Mouse (Mus musculus) kidney, postnatal 0 days (tissue): Measurements from ENCODE around the gene P2ry10b. TPM values are rescaled to one million over a fixed set of nuclear protein-coding genes. Genes with fewer than 3 reads are reported as not detected.

Experiments
- ATAC-seq: fragments of 200-750 bp; cut with Nextera tagmentation; replicated peaks from 2 replicates; pipeline ENCODE4 v1.8.0; 2017; ENCODE audit warnings: low read depth, moderate number of reproducible peaks, moderate TSS enrichment, moderate library complexity; ENCODE audit not compliant: low FRiP score
- DNase-seq: peaks from one replicate; pipeline ENCODE4 v3.0.0-alpha.2; 2016; ENCODE audit warnings: low spot score
- H3K27ac ChIP-seq: fragments of 300-500 bp; sonication (generic); 2 replicates; pipeline ENCODE4 v1.5.1; 2014; ENCODE audit warnings: mild to moderate bottlenecking
- H3K27me3 ChIP-seq: fragments of 300-500 bp; sonication (generic); 2 replicates; pipeline ENCODE4 v1.6.1; 2014; ENCODE audit warnings: low read length, mixed read lengths; ENCODE audit not compliant: insufficient read depth
- H3K36me3 ChIP-seq: fragments of 300-500 bp; sonication (generic); 2 replicates; pipeline ENCODE4 v1.6.1; 2014; ENCODE audit warnings: low read length, mixed read lengths; ENCODE audit not compliant: insufficient read depth
- H3K4me1 ChIP-seq: fragments of 300-500 bp; sonication (generic); replicated peaks from 2 replicates; pipeline ENCODE4 v1.6.1; 2014; ENCODE audit warnings: antibody characterized with exemption, low read length, mixed read lengths; ENCODE audit not compliant: insufficient read depth
- H3K4me2 ChIP-seq: fragments of 300-500 bp; sonication (generic); 2 replicates; pipeline ENCODE4 v1.6.1; 2014; ENCODE audit warnings: mild to moderate bottlenecking, low read length, moderate library complexity, mixed read lengths
- H3K4me3 ChIP-seq: fragments of 300-500 bp; sonication (generic); replicated peaks from 2 replicates; pipeline ENCODE4 v1.5.1; 2014; ENCODE audit warnings: low read depth, low read length
- H3K9ac ChIP-seq: fragments of 300-500 bp; sonication (generic); 2 replicates; pipeline ENCODE4 v1.6.1; 2014; ENCODE audit warnings: low read depth, low read length
- H3K9me3 ChIP-seq: fragments of 300-500 bp; sonication (generic); replicated peaks from 2 replicates; pipeline ENCODE4 v1.6.1; 2016; ENCODE audit warnings: low read length, inconsistent platforms, mixed read lengths
- CTCF ChIP-seq: IDR thresholded peaks from 2 replicates; pipeline ENCODE4 v1.5.1; 2016; ENCODE audit warnings: antibody characterized with exemption, low read depth, mild to moderate bottlenecking, moderate library complexity
- WGBS: fragments of 180-500 bp; shearing (Covaris S2); extraction: QIAGEN DNeasy Blood & Tissue Kit; methylation state at CpG from one replicate; pipeline ENCODE4 v1.1.7; 2014; 5-methylcytosine and 5-hydroxymethylcytosine counted together
- polyA plus RNA-seq: library from polyadenylated mRNA; unstranded; fragments of >200 nt; fragmentation: Nextera tagmentation; extraction: Ambion mirVana; gene quantifications from 2 replicates; pipeline ENCODE4 v1.2.1, GENCODE M21; 2015

P2ry10b gene
- polyA plus RNA-seq, 1 experiment from 2014 or later: 0.74 TPM

DNA sequence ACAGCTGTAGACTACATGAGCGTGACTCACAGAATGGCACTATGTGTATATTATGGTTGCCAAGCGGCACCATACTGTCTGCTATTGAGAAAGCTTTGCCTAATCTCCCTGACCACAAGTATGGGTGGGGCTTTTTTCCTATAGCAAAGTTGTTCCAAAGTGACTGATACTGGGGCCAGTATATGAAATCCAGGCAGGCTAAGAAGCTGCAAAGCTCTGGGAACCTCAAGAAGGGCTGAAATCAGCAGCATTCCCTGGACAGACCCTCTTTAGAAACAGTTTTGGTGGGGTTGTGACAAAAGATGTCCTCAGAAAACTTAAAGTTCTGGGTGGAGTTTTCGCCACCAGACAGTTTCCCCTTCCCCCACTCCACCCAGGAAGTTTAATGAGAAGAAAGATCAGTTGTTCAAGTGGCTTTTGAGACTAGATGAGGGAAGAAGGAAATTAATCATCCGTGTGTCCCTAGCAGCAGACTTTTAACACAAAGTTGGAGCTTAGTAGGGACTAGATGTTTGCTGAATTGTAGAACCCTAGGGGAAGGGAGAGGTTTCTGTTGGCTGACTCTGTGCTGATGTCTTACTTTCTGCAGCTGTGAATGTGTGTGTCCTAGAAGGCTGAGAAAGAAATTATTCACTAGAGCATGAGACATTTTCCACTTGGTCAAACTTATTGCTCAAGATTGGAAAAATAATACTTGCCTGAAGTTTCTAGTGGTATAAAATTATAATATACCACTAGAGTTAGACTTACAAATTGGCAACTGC is 2.2 kb downstream of the P2ry10b start:
- H3K27me3 ChIP-seq: no peaks in the 10 kb centered on the region
- no peaks in the 10 kb centered on the region for H3K4me1 ChIP-seq
- H3K4me3 ChIP-seq: no peak overlapping the region
- no peaks in the 10 kb centered on the region for H3K9me3 ChIP-seq
- H3K4me2 ChIP-seq: no peak overlapping the region
- 0 out of 2 replicates have a peak overlapping the region, but pooled peaks have one; percentile 47 for H3K27ac ChIP-seq
- DNase-seq (no peak), ATAC-seq (no peak)
- no peaks in the 10 kb centered on the region for H3K36me3 ChIP-seq
- no peak overlapping the region for H3K9ac ChIP-seq
- 66% methylated on average over 4 of the region's 4 CpGs for whole genome bisulfite sequencing
- no peak for TF ChIP-seq CTCF

DNA sequence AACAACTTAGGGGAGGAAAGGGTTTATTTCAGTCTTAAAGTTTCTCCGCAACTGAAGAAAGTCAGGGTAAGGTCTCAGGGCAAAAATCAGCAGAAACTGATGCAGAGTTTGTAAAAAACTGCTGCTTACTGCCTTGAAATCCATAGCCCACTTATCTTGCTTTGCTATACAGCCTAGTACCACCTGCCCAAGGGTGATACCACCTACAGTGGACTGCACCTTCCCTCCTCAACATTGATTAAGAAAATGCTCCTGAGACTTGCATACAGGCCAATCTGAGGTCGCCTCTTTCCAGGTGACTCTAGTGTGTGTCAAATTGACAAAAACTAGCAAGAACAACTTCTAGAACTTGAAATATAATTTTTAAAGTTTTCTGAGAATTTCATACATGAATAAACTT is 7.3 kb downstream of the P2ry10b start:
- DNase-seq: no peak
- no peak for ATAC-seq
- TF ChIP-seq CTCF: no peak
- no peaks in the 10 kb centered on the region for H3K4me1 ChIP-seq
- no peak overlapping the region for H3K4me2 ChIP-seq
- no peak overlapping the region for H3K27ac ChIP-seq
- H3K27me3 ChIP-seq: no peaks in the 10 kb centered on the region
- no peak overlapping the region for H3K4me3 ChIP-seq
- H3K36me3 ChIP-seq: no peaks in the 10 kb centered on the region
- no peaks in the 10 kb centered on the region for H3K9me3 ChIP-seq
- WGBS: 57% methylated on average over 2 of the region's 2 CpGs
- H3K9ac ChIP-seq: no peak overlapping the region

GRCm38 (mm10) chrX:107160496-107160895 is 11.8 kb downstream of the P2ry10b start:
- no peak overlapping the region for H3K9ac ChIP-seq
- H3K4me3 ChIP-seq: no peak overlapping the region
- peak; percentile 51 for TF ChIP-seq CTCF
- no peaks in the 10 kb centered on the region for H3K9me3 ChIP-seq
- no peak overlapping the region for H3K27ac ChIP-seq
- no peaks in the 10 kb centered on the region for H3K36me3 ChIP-seq
- no peak for DNase-seq
- no peaks in the 10 kb centered on the region for H3K27me3 ChIP-seq
- H3K4me2 ChIP-seq: no peak overlapping the region
- H3K4me1 ChIP-seq: no peaks in the 10 kb centered on the region
- ATAC-seq: no peak

- no peak overlapping the region for H3K4me3 ChIP-seq
- H3K4me1 ChIP-seq: no peaks in the 10 kb centered on the region
- TF ChIP-seq CTCF: peak; percentile 58
- H3K9me3 ChIP-seq: no peaks in the 10 kb centered on the region
- H3K27me3 ChIP-seq: no peaks in the 10 kb centered on the region
- 7% methylated on average over 1 of the region's 1 CpGs for WGBS
- H3K36me3 ChIP-seq: no peaks in the 10 kb centered on the region
- H3K9ac ChIP-seq: no peak overlapping the region
- H3K27ac ChIP-seq: no peak overlapping the region
- peak; percentile 42 for DNase-seq
- ATAC-seq: no peak
- H3K4me2 ChIP-seq: no peak overlapping the region
Measured at GRCm38 (mm10) chrX:107168281-107168680, 19.6 kb downstream of the P2ry10b start.

GRCm38 (mm10) chrX:107169128-107169527 is 20.4 kb downstream of the P2ry10b start:
- H3K4me3 ChIP-seq: no peak overlapping the region
- no peak overlapping the region for H3K4me2 ChIP-seq
- ATAC-seq (no peak), DNase-seq (no peak)
- H3K27ac ChIP-seq: no peak overlapping the region
- no peaks in the 10 kb centered on the region for H3K27me3 ChIP-seq
- H3K9ac ChIP-seq: no peak overlapping the region
- no peaks in the 10 kb centered on the region for H3K36me3 ChIP-seq
- no peaks in the 10 kb centered on the region for H3K9me3 ChIP-seq
- H3K4me1 ChIP-seq: no peaks in the 10 kb centered on the region
- no peak for TF ChIP-seq CTCF

- no peaks in the 10 kb centered on the region for H3K36me3 ChIP-seq
- H3K4me2 ChIP-seq: no peak overlapping the region
- ATAC-seq (no peak), DNase-seq (peak; percentile 5)
- no peak overlapping the region for H3K9ac ChIP-seq
- no peak for TF ChIP-seq CTCF
- H3K27me3 ChIP-seq: no peaks in the 10 kb centered on the region
- 59% methylated on average over 1 of the region's 1 CpGs for WGBS
- H3K9me3 ChIP-seq: no peaks in the 10 kb centered on the region
- H3K4me1 ChIP-seq: no peaks in the 10 kb centered on the region
- H3K4me3 ChIP-seq: no peak overlapping the region
- H3K27ac ChIP-seq: no peak overlapping the region
Measured at GRCm38 (mm10) chrX:107178742-107179141, 30.0 kb downstream of the P2ry10b start.

GRCm38 (mm10) chrX:107217577-107218090 is 68.9 kb downstream of the P2ry10b start:
- H3K9me3 ChIP-seq: no peaks in the 10 kb centered on the region
- H3K27me3 ChIP-seq: no peaks in the 10 kb centered on the region
- no peak for ATAC-seq
- H3K27ac ChIP-seq: no peak overlapping the region
- 91% methylated on average over 2 of the region's 2 CpGs for WGBS
- no peak for TF ChIP-seq CTCF
- no peaks in the 10 kb centered on the region for H3K36me3 ChIP-seq
- H3K9ac ChIP-seq: no peak overlapping the region
- no peak overlapping the region for H3K4me2 ChIP-seq
- no peak for DNase-seq
- no peaks in the 10 kb centered on the region for H3K4me1 ChIP-seq
- no peak overlapping the region for H3K4me3 ChIP-seq

Other genes with a start within 250 kb of the P2ry10b start
- 11.3 and 11.9 TPM in 2 replicates for gene Lpar4, start 228.3 kb upstream of the P2ry10b start, polyA plus RNA-seq
- gene P2ry10, start 60.4 kb upstream of the P2ry10b start, polyA plus RNA-seq: 0.07 TPM in 1 of 2 replicates, not detected in the other
- not detected in 2 replicates for gene Gpr174, start 107.0 kb downstream of the P2ry10b start, polyA plus RNA-seq